Mouse (Mus musculus): ENCODE data around the gene Gm8122.
"Not testable (repeated sequence)": the region's sequence is repeated elsewhere in the genome, so short reads cannot be mapped to it uniquely, and the experiment has no call there.

GRCm38 (mm10) chr14:43277468-43277867, 42.4 kb upstream of the Gm8122 start:
- not testable (repeated sequence) for TF ChIP-seq CTCF (IDR thresholded peaks at IDR 0.05; ENCODE audit: control insufficient read depth, insufficient read depth, insufficient read length); MYOG (IDR thresholded peaks at IDR 0.05; ENCODE audit: control insufficient read depth, extremely low read depth, insufficient read length); USF1 (IDR thresholded peaks at IDR 0.05; ENCODE audit: low read depth)
